Mouse (Mus musculus) ovary, postnatal 14 days (tissue): Measurements from ENCODE around the gene Elk3.
A peak's percentile ranks its signal among the peaks of the same experiment; 100 is the strongest.
"Not testable (repeated sequence)": the region's sequence is repeated elsewhere in the genome, so short reads cannot be mapped to it uniquely, and the experiment has no call there.

Experiments used
- DNase-seq: peaks from one replicate; pipeline ENCODE4 v3.0.0; 2022; ENCODE audit warnings: low spot score

Elk3 gene

DNA sequence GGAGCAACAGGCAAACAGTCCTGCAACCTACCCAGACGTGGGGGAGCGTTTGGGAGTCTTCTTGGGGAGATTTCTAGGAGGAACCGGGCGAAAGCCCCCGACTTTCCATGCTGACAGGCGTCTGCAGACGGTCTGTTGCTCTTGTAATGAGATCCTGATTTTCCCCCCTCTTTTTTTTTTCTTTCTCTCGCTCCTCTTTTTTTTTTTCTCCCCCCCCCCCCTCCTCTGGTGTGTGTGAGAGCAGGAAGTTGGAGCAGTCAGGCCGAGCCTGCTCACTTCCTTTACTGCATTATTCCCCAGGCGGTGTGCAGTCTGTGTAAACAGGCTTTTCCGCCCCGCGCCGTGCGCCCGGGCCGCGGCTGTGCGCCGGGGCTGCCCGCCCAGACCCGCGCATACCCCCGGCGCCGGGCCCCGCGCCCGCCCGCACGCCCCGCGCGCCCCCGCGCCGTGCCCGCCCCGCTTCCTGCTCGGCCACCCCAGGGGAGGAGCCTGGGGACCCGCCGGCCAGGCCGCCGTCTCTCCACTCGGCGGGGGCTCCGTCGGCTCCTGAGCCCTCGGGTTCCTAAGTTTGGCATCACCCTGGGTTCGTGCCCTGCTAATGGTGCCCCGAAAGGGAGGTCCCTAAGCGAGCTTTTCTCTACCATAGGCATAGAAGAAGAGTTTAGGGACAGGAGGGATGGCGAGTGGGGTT is at the start of gene Elk3:
TSS of gene Elk3 (minus strand) at position 415 of the 691 bp plus-strand sequence.
- peak; percentile 37 for DNase-seq

- no peak for DNase-seq
Observed at GRCm38 (mm10) chr10:93360623-93361022, 49.7 kb upstream of the Elk3 start.

DNA sequence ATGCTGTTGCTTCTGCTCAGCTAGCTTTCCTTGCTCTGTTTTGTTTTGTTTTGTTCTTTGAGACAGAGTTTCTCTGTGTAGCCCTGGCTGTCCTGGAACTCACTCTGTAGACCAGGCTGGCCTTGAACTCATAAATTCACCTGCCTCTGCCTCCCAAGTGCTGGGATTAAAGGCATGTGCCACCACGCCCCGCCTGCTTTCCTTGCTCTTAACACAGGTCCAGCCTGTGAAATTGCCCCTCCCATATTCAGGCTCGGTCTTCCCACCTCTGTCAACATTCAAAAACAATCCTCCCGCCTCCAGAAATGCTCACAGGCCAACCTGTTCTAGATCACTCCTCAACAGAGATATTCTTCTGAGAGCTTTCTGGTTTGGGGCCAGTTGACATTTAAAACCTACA is 49.3 kb upstream of the Elk3 start:
- DNase-seq: not testable (repeated sequence)

GRCm38 (mm10) chr10:93359339-93359863 is 48.5 kb upstream of the Elk3 start:
- DNase-seq: no peak

- no peak for DNase-seq
Observed at GRCm38 (mm10) chr10:93358878-93359277, 47.9 kb upstream of the Elk3 start.

- DNase-seq: no peak
Observed at GRCm38 (mm10) chr10:93357162-93357561, 46.2 kb upstream of the Elk3 start.

DNA sequence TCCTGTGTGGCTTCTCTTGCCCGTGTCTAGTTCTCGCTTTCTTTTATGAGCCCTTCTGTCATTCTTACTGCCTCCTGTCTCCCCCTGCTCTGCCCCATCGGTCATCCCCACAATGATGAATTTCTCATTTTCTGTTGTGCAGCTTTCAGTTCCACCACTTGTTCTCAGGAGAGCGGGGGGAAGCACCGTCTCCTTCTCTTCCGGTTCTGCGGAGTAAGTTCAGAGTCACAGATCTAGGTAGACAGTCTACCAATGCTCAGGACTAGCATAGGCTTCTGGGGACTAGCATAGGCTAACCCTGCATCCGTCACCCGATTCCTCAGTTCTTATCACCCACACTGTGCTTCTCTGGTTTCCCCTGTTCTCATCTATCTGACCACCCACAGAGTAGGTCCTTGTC is 45.2 kb upstream of the Elk3 start:
- no peak for DNase-seq

GRCm38 (mm10) chr10:93355276-93355927 is 44.5 kb upstream of the Elk3 start:
- no peak for DNase-seq

DNA sequence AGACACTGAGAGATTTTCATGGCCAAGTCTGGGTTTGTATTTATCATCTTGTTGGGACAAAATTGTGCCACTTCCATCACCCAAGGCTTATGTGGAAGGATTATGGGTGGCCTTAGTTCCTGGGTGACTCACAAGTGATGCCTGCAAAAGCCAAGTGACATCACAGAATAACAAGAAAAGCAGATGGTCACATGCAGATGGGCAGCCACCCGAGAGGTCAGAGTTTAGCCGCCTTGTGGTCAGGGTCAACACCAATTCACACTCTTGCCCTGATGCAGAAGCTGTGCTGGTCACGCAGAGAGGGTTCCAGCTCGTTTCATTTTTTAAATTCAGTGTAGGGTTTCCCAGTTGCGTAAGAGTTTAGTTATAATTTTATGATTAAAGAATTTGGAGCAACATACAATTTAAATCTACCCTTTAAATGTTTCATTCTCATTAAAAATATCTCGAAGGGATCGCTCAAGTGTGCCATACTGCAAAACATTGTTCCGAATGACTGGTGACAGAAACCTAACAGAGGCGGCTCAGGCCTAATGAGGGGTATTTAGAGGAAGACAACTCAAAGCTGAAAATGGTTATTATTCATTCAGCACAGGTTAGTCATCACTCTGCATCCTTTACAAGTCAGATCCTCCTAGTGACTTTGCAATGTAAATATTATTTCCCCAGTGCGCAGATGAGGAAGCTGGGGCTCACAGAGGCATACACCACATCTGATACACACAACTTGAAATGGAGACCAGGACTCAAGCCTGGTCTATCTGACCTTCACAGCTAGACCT is 42.8 kb upstream of the Elk3 start:
- DNase-seq: no peak

GRCm38 (mm10) chr10:93347918-93348505 is 37.1 kb upstream of the Elk3 start:
- no peak for DNase-seq

DNA sequence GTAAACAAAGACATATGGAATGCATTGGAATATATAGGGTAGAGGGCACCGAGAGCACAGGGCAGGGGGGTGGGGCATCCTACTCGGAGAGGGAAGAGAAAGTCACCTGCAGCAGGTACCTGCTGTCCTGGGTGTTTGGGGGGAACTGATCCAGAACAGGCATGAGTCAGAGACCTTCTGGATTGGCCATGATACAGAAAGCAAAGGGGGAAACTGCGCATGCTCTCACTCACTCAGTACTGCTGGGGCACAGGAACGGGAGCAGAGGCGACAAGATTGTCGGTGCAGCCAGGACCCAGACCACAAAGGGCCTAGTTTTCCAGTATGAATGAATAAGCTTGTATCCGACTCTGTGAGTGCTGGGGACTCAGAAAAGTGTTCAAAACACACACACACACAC is 36.5 kb upstream of the Elk3 start:
- no peak for DNase-seq

DNA sequence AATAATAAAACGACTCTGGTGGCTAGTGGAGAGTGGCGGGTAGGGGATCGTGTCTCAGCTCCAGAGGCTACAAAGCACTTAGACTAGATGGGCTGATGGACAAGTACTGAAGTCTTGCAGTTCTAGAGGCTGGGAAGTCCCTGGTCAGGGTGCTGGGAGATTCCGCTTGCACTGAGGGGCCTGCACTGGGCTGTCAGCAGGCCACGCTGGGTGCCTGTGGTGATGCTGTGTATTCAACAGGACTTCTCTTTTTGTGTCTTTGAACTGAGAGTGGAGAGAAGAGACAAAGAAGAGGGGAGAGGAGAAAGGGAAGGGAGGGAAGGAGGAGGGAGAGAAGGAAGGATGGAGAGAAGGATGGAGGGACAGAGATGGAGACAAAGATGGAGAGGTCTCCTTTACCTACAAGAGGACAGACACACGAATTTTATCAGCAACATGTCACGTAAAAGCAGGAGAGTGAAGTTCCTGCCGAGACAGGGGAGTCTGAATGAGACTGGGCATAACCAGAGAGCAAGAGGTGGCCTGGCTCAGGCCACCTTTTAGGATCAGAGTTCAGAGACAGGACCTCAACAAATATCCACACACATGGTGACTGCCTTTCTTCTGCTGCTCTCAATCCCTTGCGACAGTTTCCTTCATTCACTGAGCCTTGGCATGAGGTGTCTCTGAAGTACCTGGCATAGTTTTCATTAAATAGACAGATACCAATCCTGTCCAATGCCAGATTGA is 35.4 kb upstream of the Elk3 start:
- DNase-seq: no peak

GRCm38 (mm10) chr10:93345497-93345896 is 34.6 kb upstream of the Elk3 start:
- no peak for DNase-seq

DNA sequence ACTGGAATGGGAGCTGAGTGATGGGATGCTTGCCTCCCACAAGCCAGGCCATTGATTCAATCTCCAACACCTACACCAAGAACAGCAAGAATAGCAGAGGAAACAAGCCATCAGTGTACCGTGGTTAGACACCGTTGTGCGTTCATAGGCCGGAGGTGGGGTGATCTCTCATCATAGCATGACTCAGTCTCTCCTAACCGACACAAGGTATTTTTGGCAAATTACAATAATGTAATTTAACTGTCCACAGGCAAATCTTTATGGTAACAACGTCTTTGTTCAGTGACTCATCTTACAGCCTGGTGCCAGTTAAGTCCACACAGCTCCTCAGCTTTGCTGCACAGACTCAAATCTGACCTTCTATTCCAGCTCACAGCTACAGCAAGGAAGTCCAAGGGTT is 32.5 kb upstream of the Elk3 start:
- no peak for DNase-seq

- DNase-seq: no peak
Observed at GRCm38 (mm10) chr10:93342986-93343385, 32.1 kb upstream of the Elk3 start.

DNA sequence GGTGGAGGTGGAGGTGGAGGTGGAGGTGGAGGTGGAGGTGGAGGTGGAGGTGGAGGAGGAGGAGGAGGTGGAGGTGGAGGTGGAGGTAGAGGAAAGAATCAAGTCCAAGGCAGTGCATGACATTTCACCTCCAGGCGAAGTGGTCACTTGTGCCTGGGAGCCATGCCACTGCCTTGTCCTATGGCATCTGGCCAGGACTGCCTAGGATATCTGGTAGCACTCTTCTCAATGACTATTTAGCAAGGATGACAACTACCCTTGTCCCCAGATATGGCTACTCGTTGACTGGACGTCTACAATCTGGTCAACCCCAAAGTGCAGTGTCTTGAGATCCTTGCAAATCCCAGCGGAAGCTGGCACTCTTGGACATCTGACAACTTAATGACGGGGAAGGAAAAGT is 27.6 kb upstream of the Elk3 start:
- no peak for DNase-seq

DNA sequence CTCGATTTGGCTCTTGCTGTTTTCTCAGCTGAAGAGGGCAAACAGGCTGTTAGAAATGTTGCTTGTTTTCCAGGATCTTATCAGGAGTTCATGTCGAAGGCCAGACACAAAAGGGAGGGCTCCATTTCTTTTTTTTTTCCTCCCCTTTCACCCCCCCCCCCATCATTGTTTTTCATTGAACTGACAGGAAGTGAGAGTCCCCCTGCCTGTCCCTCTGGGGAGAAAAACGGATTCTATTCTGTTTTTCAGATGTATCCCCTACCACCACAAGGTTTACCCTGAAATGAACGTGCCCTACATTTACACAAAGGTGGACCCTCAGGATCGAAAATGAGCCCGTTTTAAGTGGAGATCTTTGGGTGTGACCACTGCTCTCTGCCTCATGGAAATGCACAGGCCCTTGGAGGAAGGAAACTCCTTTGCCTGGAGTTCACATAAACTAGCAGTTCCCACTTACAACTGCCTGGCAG is 25.6 kb upstream of the Elk3 start:
- no peak for DNase-seq

DNA sequence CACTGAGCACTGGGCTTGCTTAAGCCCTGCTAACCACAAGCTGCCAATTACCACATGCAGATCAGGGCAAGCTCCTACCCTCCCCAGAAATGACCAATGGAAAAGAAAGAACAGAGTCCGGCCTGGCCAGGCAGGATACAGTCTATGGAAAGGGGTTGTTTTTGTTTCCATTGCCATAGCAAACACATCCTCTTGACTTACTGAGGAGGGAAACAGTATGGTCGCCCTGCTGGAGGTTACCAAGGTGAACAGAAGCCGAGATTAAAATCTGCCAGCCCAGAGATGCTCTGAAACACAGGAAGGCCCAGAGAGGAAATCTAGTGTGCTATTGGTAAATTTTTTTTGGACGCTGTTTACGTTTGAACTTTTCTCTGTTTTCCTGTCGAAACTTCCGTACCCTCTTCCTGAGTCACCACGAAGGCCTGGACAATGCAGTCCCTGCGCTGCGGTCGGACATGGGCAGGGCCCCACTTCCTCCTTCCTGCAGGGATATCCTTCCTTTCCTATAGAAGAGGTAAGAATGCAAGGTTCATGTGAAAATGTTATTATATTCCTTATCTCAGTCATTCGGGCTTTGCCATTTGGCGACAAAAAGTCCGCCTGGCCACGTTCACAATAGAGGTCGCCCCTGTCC is 25.0 kb upstream of the Elk3 start:
- no peak for DNase-seq

- no peak for DNase-seq
Observed at GRCm38 (mm10) chr10:93335001-93335400, 24.1 kb upstream of the Elk3 start.

- DNase-seq: no peak
Observed at GRCm38 (mm10) chr10:93333239-93333638, 22.3 kb upstream of the Elk3 start.

- no peak for DNase-seq
Observed at GRCm38 (mm10) chr10:93332261-93332809, 21.4 kb upstream of the Elk3 start.
